Mouse (Mus musculus): Measurements from ENCODE around the gene Pnma3. TPM values are rescaled to one million over a fixed set of nuclear protein-coding genes. Genes with fewer than 3 reads are reported as not detected.

The Pnma3 gene
- polyA plus RNA-seq, 1 experiment, result not detected

Other genes with a start within 250 kb of the Pnma3 start
- not detected in 2 replicates for gene Gabrq, start 239.6 kb upstream of the Pnma3 start, polyA plus RNA-seq (2012; ENCODE audit: insufficient read depth, low replicate concordance)
- gene Cetn2, start 146.4 kb upstream of the Pnma3 start, polyA plus RNA-seq (2012; ENCODE audit: insufficient read depth, low replicate concordance), result 6.5 TPM in 1 of 2 replicates, not detected in the other
- 3.1 and 5.2 TPM in 2 replicates for gene Nsdhl, start 146.2 kb upstream of the Pnma3 start, polyA plus RNA-seq (2012; ENCODE audit: insufficient read depth, low replicate concordance)
- gene Zfp185, start 77.4 kb upstream of the Pnma3 start, polyA plus RNA-seq (2012; ENCODE audit: insufficient read depth, low replicate concordance), result not detected in 2 replicates
- gene Pnma5, start 27.7 kb upstream of the Pnma3 start, polyA plus RNA-seq (2012; ENCODE audit: insufficient read depth, low replicate concordance), result not detected in 2 replicates
- gene Xlr4a, start 17.7 kb downstream of the Pnma3 start, polyA plus RNA-seq (2012; ENCODE audit: insufficient read depth, low replicate concordance), result not detected in 2 replicates
- not detected in 2 replicates for gene Xlr3a, start 32.3 kb downstream of the Pnma3 start, polyA plus RNA-seq (2012; ENCODE audit: insufficient read depth, low replicate concordance)
- gene Gm14685, start 52.3 kb downstream of the Pnma3 start, polyA plus RNA-seq (2012; ENCODE audit: insufficient read depth, low replicate concordance), result 0.03 TPM in 1 of 2 replicates, not detected in the other
- not detected in 2 replicates for gene Xlr5b, start 84.0 kb downstream of the Pnma3 start, polyA plus RNA-seq (2012; ENCODE audit: insufficient read depth, low replicate concordance)
- gene DXBay18, start 84.7 kb downstream of the Pnma3 start, polyA plus RNA-seq (2012; ENCODE audit: insufficient read depth, low replicate concordance), result not detected in 2 replicates
- not detected in 2 replicates for gene Spin2d, start 112.2 kb downstream of the Pnma3 start, polyA plus RNA-seq (2012; ENCODE audit: insufficient read depth, low replicate concordance)
- 0.17 TPM in 1 of 2 replicates, not detected in the other for gene Xlr3b, start 127.4 kb downstream of the Pnma3 start, polyA plus RNA-seq (2012; ENCODE audit: insufficient read depth, low replicate concordance)
- gene Xlr4b, start 149.5 kb downstream of the Pnma3 start, polyA plus RNA-seq (2012; ENCODE audit: insufficient read depth, low replicate concordance), result 0.91 TPM in 1 of 2 replicates, not detected in the other
- 18.9 and 42.4 TPM in 2 replicates for gene F8a, start 163.5 kb downstream of the Pnma3 start, polyA plus RNA-seq (2012; ENCODE audit: insufficient read depth, low replicate concordance)
- 2.7 TPM in 1 of 2 replicates, not detected in the other for gene Xlr4c, start 178.3 kb downstream of the Pnma3 start, polyA plus RNA-seq (2012; ENCODE audit: insufficient read depth, low replicate concordance)
- gene Xlr3c, start 200.6 kb downstream of the Pnma3 start, polyA plus RNA-seq (2012; ENCODE audit: insufficient read depth, low replicate concordance), result not detected in 2 replicates
- not detected in 2 replicates for gene Xlr5a, start 228.2 kb downstream of the Pnma3 start, polyA plus RNA-seq (2012; ENCODE audit: insufficient read depth, low replicate concordance)
- not detected in 2 replicates for gene Xlr5c, start 228.2 kb downstream of the Pnma3 start, polyA plus RNA-seq (2012; ENCODE audit: insufficient read depth, low replicate concordance)